Mouse (Mus musculus): ENCODE data around the gene Galnt17. TPM values are rescaled to one million over a fixed set of nuclear protein-coding genes. Genes with fewer than 3 reads are reported as not detected.

Galnt17 gene
- 0.30 TPM for polyA plus RNA-seq (2014; fragmentation: Illumina TruSeq; extraction: RNeasy Lipid Tissue Mini Kit (QIAGEN cat#74804); ENCODE audit: insufficient read depth, low read depth, low replicate concordance)

DNA sequence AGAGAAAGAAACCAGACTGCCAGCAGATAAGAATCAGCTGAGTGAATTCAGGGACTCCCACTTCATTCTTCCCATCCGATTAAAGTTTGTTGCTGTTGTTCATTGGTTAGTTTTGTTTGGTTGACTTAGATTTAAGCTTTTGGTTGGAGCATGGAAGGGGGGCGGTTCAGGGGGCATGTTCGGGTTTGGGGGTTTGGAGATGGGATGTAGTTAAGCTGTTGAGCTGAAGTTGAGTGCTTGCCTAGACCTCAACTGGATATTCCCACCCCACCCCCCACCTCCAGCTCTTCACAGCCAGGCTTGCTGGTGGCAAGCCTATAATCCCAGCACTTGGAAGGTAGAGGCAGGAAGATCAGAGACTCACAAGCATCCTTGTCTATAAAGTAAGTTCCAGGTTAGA, at the start of gene Galnt17:
TSS of gene Galnt17 (minus strand) at position 101 of the 400 bp plus-strand sequence.

Data from lung, adult 10 weeks (tissue).